ENCODE assay signal across 8 mouse cellular contexts in the genomic region with DNA sequence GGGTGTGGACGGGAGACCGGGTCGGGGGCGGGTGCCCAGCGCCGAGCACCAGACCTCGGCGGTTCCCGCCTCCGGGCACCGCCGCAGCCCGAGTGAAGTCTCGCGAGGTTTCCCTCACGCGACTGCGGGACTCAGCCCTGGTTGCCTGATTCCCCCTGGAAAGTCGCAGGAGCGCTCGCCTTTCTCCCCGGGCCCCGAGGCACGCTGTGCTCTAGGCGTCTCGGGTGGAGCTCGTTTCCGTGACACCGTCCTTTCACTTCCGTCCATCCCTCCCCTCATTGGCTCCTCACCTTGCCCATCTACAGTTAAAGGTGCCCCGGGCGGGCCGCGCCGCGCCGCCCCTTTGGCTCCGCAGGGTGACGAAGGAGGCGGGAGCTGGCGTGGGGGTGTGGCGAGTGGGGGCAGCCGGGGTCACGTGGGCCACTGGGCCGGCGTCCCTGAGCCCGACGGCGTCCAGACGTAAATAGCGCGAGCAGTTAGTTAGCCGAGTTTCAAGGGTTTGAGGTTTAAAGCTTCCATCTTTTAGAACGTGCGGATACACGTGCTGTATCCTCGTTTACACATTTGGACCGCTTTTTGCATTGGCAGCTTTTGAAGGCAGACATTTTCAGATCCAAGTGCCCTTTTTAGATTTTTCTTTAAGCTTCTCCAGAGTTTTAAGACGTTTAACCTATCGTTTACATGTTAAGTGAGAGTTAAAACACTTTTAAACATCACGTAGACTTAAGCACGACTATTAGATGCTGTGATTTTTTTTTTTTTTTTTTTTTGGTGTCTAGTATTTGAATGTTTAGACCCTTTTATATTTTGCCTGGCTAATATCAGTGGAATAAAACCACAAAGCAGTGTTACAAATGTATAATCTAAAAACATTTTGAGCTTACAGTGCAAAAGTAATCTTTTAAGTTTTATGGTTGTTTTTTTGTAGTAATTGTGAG. TPM values are rescaled to one million over a fixed set of nuclear protein-coding genes. Genes with fewer than 3 reads are reported as not detected.
A peak's percentile ranks its signal among the peaks of the same experiment; 100 is the strongest.
DNase-seq lines count a peak whose midpoint lies in the region; ATAC-seq and TF ChIP-seq lines count a peak whose summit lies in the region.

No protein-coding gene starts in this region.

- peak overlapping the region; percentile 97 for H3ac ChIP-seq in C2C12 (ENCODE audit: control insufficient read depth, insufficient read length, low read depth)
- H3ac ChIP-seq in myocyte (ENCODE audit: control insufficient read depth, insufficient read length) = peak overlapping the region; percentile 30

- TF ChIP-seq CTCF in C2C12 (IDR thresholded peaks at IDR 0.05; ENCODE audit: control insufficient read depth, insufficient read depth, insufficient read length) = no peak
- no peak for TF ChIP-seq CTCF in brain, embryonic 14.5 days (IDR thresholded peaks at IDR 0.05; ENCODE audit: borderline replicate concordance, extremely low read depth, insufficient read depth, insufficient read length)
- TF ChIP-seq CTCF in liver, adult 2 months (IDR thresholded peaks at IDR 0.05; ENCODE audit: low read depth, low read length) = no peak

- H3K4me1 ChIP-seq in erythroblast, embryonic 14.5 days (ENCODE audit: control insufficient read depth) = peaks cover 25% of the 10 kb centered on the region
- peaks cover 11% of the 10 kb centered on the region for H3K4me1 ChIP-seq in heart, embryonic 11.5 days (ENCODE audit: control insufficient read depth, insufficient read depth, low read length)
- H3K4me1 ChIP-seq in kidney, embryonic 16.5 days (ENCODE audit: insufficient read depth, low read length) = peaks cover 25% of the 10 kb centered on the region
- H3K4me1 ChIP-seq in liver, adult 2 months (ENCODE audit: control insufficient read depth, insufficient read depth, low read length) = no peaks in the 10 kb centered on the region; the same call in 1 of the 2 replicates

- peak overlapping the region; percentile 97 for H3K27ac ChIP-seq in heart, embryonic 11.5 days (ENCODE audit: low read depth, low read length)
- peak overlapping the region; percentile 100 for H3K27ac ChIP-seq in kidney, embryonic 16.5 days (ENCODE audit: low read length)
- peak overlapping the region; percentile 91 for H3K27ac ChIP-seq in liver, adult 2 months (replicated peaks; ENCODE audit: insufficient read depth, low read depth, low read length)

- under 1% methylated on average over 62 of the region's 62 CpGs for WGBS in heart, embryonic 11.5 days (ENCODE audit: insufficient replicate concordance)
- under 1% methylated on average over 60 of the region's 62 CpGs for WGBS in kidney, embryonic 16.5 days
- under 1% methylated on average over 62 of the region's 62 CpGs for WGBS in liver, adult 2 months

- peaks cover 16% of the 10 kb centered on the region for H3K79me3 ChIP-seq in C2C12 (ENCODE audit: low read depth)

- peak; percentile 97 for ATAC-seq in heart, embryonic 11.5 days (replicated peaks; ENCODE audit: insufficient number of reproducible peaks, low FRiP score, low TSS enrichment)
- ATAC-seq in kidney, embryonic 16.5 days (ENCODE audit: low FRiP score, low TSS enrichment) = peak; percentile 99

- H3K4me3 ChIP-seq in C2C12 (ENCODE audit: insufficient read depth, poor library complexity, severe bottlenecking) (peak overlapping the region; percentile 74), myocyte (peak overlapping the region; percentile 52)
- peak overlapping the region; percentile 78 for H3K4me3 ChIP-seq in erythroblast, embryonic 14.5 days (replicated peaks)
- H3K4me3 ChIP-seq in heart, embryonic 11.5 days (ENCODE audit: low read depth, low read length) = peak overlapping the region; percentile 61
- H3K4me3 ChIP-seq in kidney, embryonic 16.5 days (ENCODE audit: low read length) = peak overlapping the region; percentile 87
- H3K4me3 ChIP-seq in liver, adult 2 months (ENCODE audit: insufficient read depth, low read depth, low read length) = peak overlapping the region; percentile 80

- peak; percentile 99 for DNase-seq in brain, embryonic 14.5 days (ENCODE audit: low read depth)
- DNase-seq in liver, adult 2 months (ENCODE audit: extremely low read depth, low read depth, low spot score) = peak; percentile 90
- peak; percentile 98 for DNase-seq in splenic B cell, adult 2 months (ENCODE audit: low read depth, low spot score)

- H3K79me2 ChIP-seq in C2C12 (ENCODE audit: control insufficient read depth, insufficient read depth) = peaks cover 28% of the 10 kb centered on the region
- H3K79me2 ChIP-seq in liver, adult 2 months (ENCODE audit: control insufficient read depth, insufficient read depth, low read length) = peaks cover 3% of the 10 kb centered on the region; the same call in 1 of the 2 replicates
- H3K79me2 ChIP-seq in myocyte (ENCODE audit: control insufficient read depth, insufficient read depth) = peaks cover 24% of the 10 kb centered on the region

- peak; percentile 59 for TF ChIP-seq POLR2A in brain, embryonic 14.5 days (IDR thresholded peaks at IDR 0.05; ENCODE audit: borderline replicate concordance, extremely low read depth, insufficient read depth, insufficient read length, poor library complexity, severe bottlenecking)
- peak; percentile 60; the same call in 1 of the 2 replicates for TF ChIP-seq POLR2A in liver, adult 2 months (IDR thresholded peaks at IDR 0.05; ENCODE audit: extremely low read depth, insufficient read depth, low read length)
- TF ChIP-seq POLR2A in myocyte (IDR thresholded peaks at IDR 0.05; ENCODE audit: insufficient read length, low read depth) = peak; percentile 83

- H3K9ac ChIP-seq in heart, embryonic 11.5 days (ENCODE audit: low read depth, low read length) = peak overlapping the region; percentile 84
- peak overlapping the region; percentile 92 for H3K9ac ChIP-seq in kidney, embryonic 16.5 days (replicated peaks; ENCODE audit: low read length)
- peak overlapping the region; percentile 88 for H3K9ac ChIP-seq in liver, adult 2 months (ENCODE audit: low read depth, low read length)

- H3K9me3 ChIP-seq in erythroblast, embryonic 14.5 days (ENCODE audit: control insufficient read depth, low read length) = no peaks in the 10 kb centered on the region
- no peaks in the 10 kb centered on the region for H3K9me3 ChIP-seq in heart, embryonic 11.5 days (replicated peaks; ENCODE audit: control insufficient read depth, low read length)
- no peaks in the 10 kb centered on the region for H3K9me3 ChIP-seq in kidney, embryonic 16.5 days (ENCODE audit: low read length)

- H3K4me2 ChIP-seq in heart, embryonic 11.5 days = peak overlapping the region; percentile 77
- H3K4me2 ChIP-seq in kidney, embryonic 16.5 days (replicated peaks; ENCODE audit: low read depth, low read length) = peak overlapping the region; percentile 81
- peak overlapping the region; percentile 84 for H3K4me2 ChIP-seq in myocyte (ENCODE audit: low read depth)

- H3K36me3 ChIP-seq in C2C12 (ENCODE audit: control insufficient read depth, insufficient read depth) (peaks cover 36% of the 10 kb centered on the region), myocyte (ENCODE audit: control insufficient read depth, insufficient read depth) (peaks cover 7% of the 10 kb centered on the region)
- peaks cover 37% of the 10 kb centered on the region for H3K36me3 ChIP-seq in erythroblast, embryonic 14.5 days (ENCODE audit: control insufficient read depth)
- no peaks in the 10 kb centered on the region for H3K36me3 ChIP-seq in heart, embryonic 11.5 days (ENCODE audit: control insufficient read depth, insufficient read depth, low read length)
- peaks cover 10% of the 10 kb centered on the region; the same call in 1 of the 2 replicates for H3K36me3 ChIP-seq in kidney, embryonic 16.5 days (ENCODE audit: insufficient read depth, low read length)
- H3K36me3 ChIP-seq in liver, adult 2 months (ENCODE audit: control insufficient read depth, insufficient read depth, low read length) = peaks cover 11% of the 10 kb centered on the region
- H3K36me3 ChIP-seq in splenic B cell, adult 2 months (ENCODE audit: control insufficient read depth, insufficient read depth, low read length, poor library complexity, severe bottlenecking) = peaks cover 5% of the 10 kb centered on the region; the same call in 1 of the 2 replicates

- no peaks in the 10 kb centered on the region for H3K27me3 ChIP-seq in C2C12 (ENCODE audit: control insufficient read depth, insufficient read depth, insufficient read length)
- H3K27me3 ChIP-seq in erythroblast, embryonic 14.5 days (ENCODE audit: control insufficient read depth) = no peaks in the 10 kb centered on the region
- no peaks in the 10 kb centered on the region for H3K27me3 ChIP-seq in heart, embryonic 11.5 days (ENCODE audit: control insufficient read depth, insufficient read depth, low read length)
- H3K27me3 ChIP-seq in kidney, embryonic 16.5 days (ENCODE audit: insufficient read depth, low read length) = no peaks in the 10 kb centered on the region
- H3K27me3 ChIP-seq in liver, adult 2 months (ENCODE audit: control insufficient read depth, insufficient read depth, low read length) = no peaks in the 10 kb centered on the region
- no peaks in the 10 kb centered on the region for H3K27me3 ChIP-seq in myocyte (ENCODE audit: control insufficient read depth, insufficient read depth, insufficient read length)
- no peaks in the 10 kb centered on the region for H3K27me3 ChIP-seq in splenic B cell, adult 2 months (ENCODE audit: control insufficient read depth, insufficient read depth, low read length, poor library complexity, severe bottlenecking)

TF ChIP-seq in C2C12, 6 proteins besides CTCF, POLR2A, EP300 and RAD21 (continues in another document):
- no peak for TF ChIP-seq CEBPB (IDR thresholded peaks at IDR 0.05; ENCODE audit: low read depth)
- peak; percentile 94 for TF ChIP-seq USF1 (IDR thresholded peaks at IDR 0.05; ENCODE audit: low read depth)
- TF ChIP-seq MYOD1 (IDR thresholded peaks at IDR 0.05; ENCODE audit: control insufficient read depth, insufficient read length, low read depth) = no peak
- TF ChIP-seq MAX (IDR thresholded peaks at IDR 0.05) = peak; percentile 97
- no peak for TF ChIP-seq FOSL1 (IDR thresholded peaks at IDR 0.05; ENCODE audit: insufficient read depth, low read length, poor library complexity, severe bottlenecking)

TF ChIP-seq in myocyte, 11 proteins besides CTCF, POLR2A, EP300 and RAD21 (continues in another document):
- TF ChIP-seq E2F4 (IDR thresholded peaks at IDR 0.05; ENCODE audit: insufficient read depth) (peak; percentile 80), MAX (IDR thresholded peaks at IDR 0.05; ENCODE audit: low read depth) (peak; percentile 40), MYOG (IDR thresholded peaks at IDR 0.05; ENCODE audit: control insufficient read depth in 1 of 3, insufficient read depth in 1 of 3, insufficient read length in 2 of 3, low read depth in 2 of 3) (peak in 1 of 3 experiments; percentile 22), SRF (IDR thresholded peaks at IDR 0.05; ENCODE audit: control insufficient read depth, insufficient read length, low read depth) (no peak)

RNA-seq across cellular contexts. Expression of a gene that starts 0.8 kb away (rescaled TPM):
- polyA plus RNA-seq in C2C12 (2012; fragmentation: generic; extraction: Trizol) (50.6 TPM), myocyte (2012; fragmentation: generic; extraction: Trizol) (37.2 TPM)
- 175 and 187 TPM in 2 replicates for polyA plus RNA-seq in brain, embryonic 14.5 days (2012; rRNA removed)
- 0.50 and 1.0 TPM in 2 replicates for polyA plus RNA-seq in erythroblast, embryonic 14.5 days (2012)
- 220 and 240 TPM in 2 replicates for polyA plus RNA-seq in heart, embryonic 11.5 days (2014; fragmentation: Nextera tagmentation; extraction: Ambion mirVana)
- polyA plus RNA-seq in kidney, embryonic 16.5 days (2015; fragmentation: Nextera tagmentation; extraction: Ambion mirVana) = 194 and 196 TPM in 2 replicates
- total RNA-seq in liver, adult 2 months (2014; rRNA removed) = 30.3 and 40.1 TPM in 2 replicates
- 2.1 and 2.3 TPM in 2 replicates for polyA plus RNA-seq in liver, adult 2 months (2012; rRNA removed)

Comparison
In these comparisons a context has a peak if more than half of its experiments do, and no peak if none do; other contexts are left out.
1. Peak in every context shown above with its lines: DNase-seq, ATAC-seq, H3K4me3 ChIP-seq and H3K27ac ChIP-seq.
2. RNA of a gene that starts 0.8 kb away (polyA plus RNA-seq): 220 to 240 TPM in heart, embryonic 11.5 days, 194 to 196 TPM in kidney, embryonic 16.5 days, 175 to 187 TPM in brain, embryonic 14.5 days, 50.6 TPM in C2C12 (single experiment) and 37.2 TPM in myocyte (single experiment); 2.1 to 2.3 TPM in liver, adult 2 months and 0.50 to 1.0 TPM in erythroblast, embryonic 14.5 days; every median in the first group is over 10 times any median in the second.